Mouse (Mus musculus) midbrain, embryonic 13.5 days (tissue): ENCODE results near the gene T. TPM values are rescaled to one million over a fixed set of nuclear protein-coding genes. Genes with fewer than 3 reads are reported as not detected.

ENCODE experiments used
- ATAC-seq: fragments of 200-750 bp; cut with Nextera tagmentation; 2 replicates; pipeline ENCODE4 v1.8.0; 2017; ENCODE audit warnings: mild to moderate bottlenecking, moderate TSS enrichment, moderate library complexity
- H3K27ac ChIP-seq: fragments of 300-500 bp; sonication (generic); 2 replicates; pipeline ENCODE4 v1.5.1; 2015; ENCODE audit warnings: inconsistent platforms, mild to moderate bottlenecking, moderate library complexity
- H3K27me3 ChIP-seq: fragments of 300-500 bp; sonication (generic); 2 replicates; pipeline ENCODE4 v1.6.1; 2015; ENCODE audit warnings: mild to moderate bottlenecking, inconsistent platforms
- H3K36me3 ChIP-seq: fragments of 300-500 bp; sonication (generic); 2 replicates; pipeline ENCODE4 v1.6.1; 2015; ENCODE audit warnings: mild to moderate bottlenecking, inconsistent platforms
- H3K4me1 ChIP-seq: fragments of 300-500 bp; sonication (generic); replicated peaks from 2 replicates; pipeline ENCODE4 v1.6.1; 2015; ENCODE audit warnings: inconsistent platforms
- H3K4me2 ChIP-seq: fragments of 300-500 bp; sonication (generic); replicated peaks from 2 replicates; pipeline ENCODE4 v1.6.1; 2015; ENCODE audit warnings: moderate library complexity, mild to moderate bottlenecking, inconsistent platforms
- H3K4me3 ChIP-seq: fragments of 300-500 bp; sonication (generic); replicated peaks from 2 replicates; pipeline ENCODE4 v1.5.1; 2015; ENCODE audit warnings: mild to moderate bottlenecking, inconsistent platforms
- H3K9ac ChIP-seq: fragments of 300-500 bp; sonication (generic); replicated peaks from 2 replicates; pipeline ENCODE4 v1.6.1; 2015; ENCODE audit warnings: mild to moderate bottlenecking, inconsistent platforms
- H3K9me3 ChIP-seq: fragments of 300-500 bp; sonication (generic); 2 replicates; pipeline ENCODE4 v1.6.1; 2016; ENCODE audit warnings: mild to moderate bottlenecking, inconsistent platforms
- WGBS: fragments of 180-500 bp; shearing (Covaris S2); methylation state at CpG from one replicate; pipeline ENCODE4 v1.1.7; 2015; 5-methylcytosine and 5-hydroxymethylcytosine counted together
- polyA plus RNA-seq: library from polyadenylated mRNA; unstranded; fragments of >200 nt; fragmentation: Nextera tagmentation; extraction: Ambion mirVana; gene quantifications from 2 replicates; pipeline ENCODE4 v1.2.1, GENCODE M21; 2015

Gene T
- polyA plus RNA-seq, 1 experiment from 2014 or later, result 0.43 TPM

DNA sequence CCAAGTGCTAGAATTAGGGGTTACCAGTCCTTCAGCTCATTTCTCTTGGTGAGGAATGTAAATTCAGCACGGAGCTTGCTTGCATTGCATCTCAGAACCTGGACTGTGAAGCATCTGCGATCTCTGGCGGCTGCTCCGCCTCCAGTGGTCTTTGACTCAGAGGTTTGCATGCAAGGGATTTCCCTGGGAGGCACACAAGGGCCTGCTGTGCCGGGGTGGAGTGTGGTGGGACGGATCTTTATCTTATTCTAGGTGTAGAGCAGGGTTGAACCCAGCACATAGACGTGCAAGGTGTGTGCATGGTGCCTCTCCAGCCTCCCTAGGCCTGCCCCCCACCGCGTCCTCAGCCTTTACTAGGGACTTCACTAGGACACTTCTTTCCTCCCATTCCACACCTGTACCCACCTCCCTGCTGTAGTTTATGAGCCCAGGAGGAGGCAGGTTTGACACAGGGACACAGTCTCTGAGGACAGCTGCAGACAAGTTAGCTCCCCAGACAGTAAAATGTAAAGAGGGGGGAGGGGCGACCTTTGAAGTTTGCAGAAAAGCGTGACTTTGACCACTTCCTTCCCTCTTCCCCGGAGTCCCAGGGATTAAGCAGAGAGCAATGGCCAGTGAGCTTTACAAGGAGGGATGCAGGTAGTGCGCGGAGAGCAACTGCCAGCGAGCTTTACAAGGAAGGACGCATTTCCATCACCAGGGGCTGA, 25.5 kb upstream of the T start:
- Histone ChIP-seq H3K9me3 (no peaks in the 10 kb centered on the region), H3K4me1 (peaks cover 13% of the 10 kb centered on the region), H3K9ac (no peak overlapping the region), H3K4me2 (no peak overlapping the region), H3K27ac (no peak overlapping the region), H3K27me3 (0 out of 2 replicates have a peak, but pooled peaks cover 6% of the 10 kb centered on the region), H3K36me3 (no peaks in the 10 kb centered on the region), H3K4me3 (no peak overlapping the region)
- WGBS, result 2% methylated on average over 16 of the region's 16 CpGs
- 0 out of 2 replicates have a peak, but pooled peaks have one; percentile 40 for ATAC-seq

- no peak for ATAC-seq
- 89% methylated on average over 2 of the region's 2 CpGs for WGBS
- no peak overlapping the region for H3K4me3 ChIP-seq
- H3K9ac ChIP-seq, result no peak overlapping the region
- peaks cover 23% of the 10 kb centered on the region for H3K4me1 ChIP-seq
- H3K9me3 ChIP-seq, result no peaks in the 10 kb centered on the region
- no peaks in the 10 kb centered on the region for H3K36me3 ChIP-seq
- H3K27ac ChIP-seq, result no peak overlapping the region
- H3K27me3 ChIP-seq, result peaks cover 12% of the 10 kb centered on the region; the same call in 1 of the 2 replicates
- H3K4me2 ChIP-seq, result no peak overlapping the region
Observed at GRCm38 (mm10) chr17:8410330-8410729, 23.9 kb upstream of the T start.

DNA sequence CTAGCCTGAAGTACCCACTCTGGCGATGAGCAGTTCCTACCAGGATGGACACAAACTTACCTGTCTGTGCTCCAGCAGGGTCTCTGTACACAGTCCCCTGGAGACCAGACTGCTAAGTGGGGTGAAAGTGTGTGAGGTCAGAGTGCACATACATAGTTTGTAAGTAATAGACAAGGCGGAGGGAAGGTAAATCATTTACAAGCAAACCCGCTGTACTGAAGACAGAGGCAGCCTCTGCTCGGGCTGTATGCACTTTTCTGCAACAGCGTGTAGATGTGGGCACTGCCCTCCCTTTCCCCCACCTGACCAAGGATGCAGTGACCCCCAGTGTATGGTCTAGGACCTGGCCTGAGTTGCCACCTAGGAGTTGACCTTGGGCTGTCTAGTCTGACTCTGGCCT, 20.6 kb upstream of the T start:
- Histone ChIP-seq H3K4me1 (peaks cover 18% of the 10 kb centered on the region), H3K27me3 (peaks cover 12% of the 10 kb centered on the region; the same call in 1 of the 2 replicates), H3K27ac (no peak overlapping the region), H3K4me2 (no peak overlapping the region), H3K4me3 (no peak overlapping the region), H3K9me3 (no peaks in the 10 kb centered on the region), H3K36me3 (no peaks in the 10 kb centered on the region), H3K9ac (no peak overlapping the region)
- WGBS, result 53% methylated on average over 5 of the region's 5 CpGs
- no peak for ATAC-seq

- H3K9ac ChIP-seq, result no peak overlapping the region
- 10% methylated on average over 8 of the region's 8 CpGs for WGBS
- no peak for ATAC-seq
- H3K4me2 ChIP-seq, result no peak overlapping the region
- no peaks in the 10 kb centered on the region for H3K9me3 ChIP-seq
- peaks cover 12% of the 10 kb centered on the region for H3K4me1 ChIP-seq
- H3K4me3 ChIP-seq, result no peak overlapping the region
- H3K27ac ChIP-seq, result no peak overlapping the region
- H3K36me3 ChIP-seq, result no peaks in the 10 kb centered on the region
- peaks cover 6% of the 10 kb centered on the region; the same call in 1 of the 2 replicates for H3K27me3 ChIP-seq
Observed at GRCm38 (mm10) chr17:8415533-8415932, 18.7 kb upstream of the T start.

GRCm38 (mm10) chr17:8416865-8417264, 17.4 kb upstream of the T start:
- H3K9me3 ChIP-seq, result no peaks in the 10 kb centered on the region
- H3K4me3 ChIP-seq, result no peak overlapping the region
- no peaks in the 10 kb centered on the region for H3K36me3 ChIP-seq
- ATAC-seq, result no peak
- no peak overlapping the region for H3K27ac ChIP-seq
- H3K9ac ChIP-seq, result no peak overlapping the region
- peaks cover 6% of the 10 kb centered on the region; the same call in 1 of the 2 replicates for H3K27me3 ChIP-seq
- H3K4me2 ChIP-seq, result no peak overlapping the region
- H3K4me1 ChIP-seq, result peaks cover 12% of the 10 kb centered on the region
- WGBS, result 68% methylated on average over 8 of the region's 8 CpGs

DNA sequence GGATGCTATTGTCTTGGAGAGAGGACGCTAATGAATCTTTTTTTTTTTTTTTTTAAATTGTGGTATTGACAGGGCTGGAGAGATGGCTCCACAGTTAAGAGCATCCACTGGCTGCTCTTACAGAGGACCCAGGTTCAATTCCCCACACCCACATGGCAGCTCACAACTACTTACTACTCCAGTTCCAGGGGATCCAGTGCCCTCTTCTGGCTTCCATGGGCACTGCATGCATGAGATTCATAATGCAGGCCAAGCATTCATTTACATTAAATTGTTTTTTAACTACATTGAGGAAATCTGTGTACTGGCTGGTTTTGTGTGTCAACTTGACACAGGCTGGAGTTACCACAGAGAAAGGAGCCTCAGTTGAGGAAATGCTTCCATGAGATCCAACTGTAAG, 13.5 kb upstream of the T start:
- H3K9me3 ChIP-seq, result no peaks in the 10 kb centered on the region
- H3K27me3 ChIP-seq, result no peaks in the 10 kb centered on the region; the same call in 1 of the 2 replicates
- no peak overlapping the region for H3K27ac ChIP-seq
- no peaks in the 10 kb centered on the region for H3K36me3 ChIP-seq
- no peak overlapping the region for H3K4me3 ChIP-seq
- no peak overlapping the region for H3K9ac ChIP-seq
- ATAC-seq, result no peak
- 52% methylated on average over 1 of the region's 1 CpGs for WGBS
- no peaks in the 10 kb centered on the region for H3K4me1 ChIP-seq
- no peak overlapping the region for H3K4me2 ChIP-seq

DNA sequence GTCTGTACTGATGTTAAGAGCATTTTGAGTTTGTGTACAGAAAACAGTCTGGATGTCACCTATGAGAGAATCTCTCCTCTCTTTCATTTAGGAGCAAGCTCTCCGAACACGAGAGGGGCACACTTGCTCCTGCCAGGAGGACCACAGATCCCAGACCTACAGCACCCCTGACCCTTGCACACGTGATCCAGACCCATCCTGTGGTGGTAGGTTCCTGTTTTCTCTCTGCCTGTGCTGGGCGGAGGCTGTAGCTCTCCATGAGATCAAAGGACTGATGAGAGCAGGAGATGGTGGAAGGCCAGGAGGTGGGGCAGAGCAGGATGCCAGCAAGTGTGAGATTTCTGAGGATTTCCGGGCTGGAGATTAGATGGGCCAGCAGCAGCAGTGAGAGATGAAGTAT, 12.7 kb upstream of the T start:
- no peak overlapping the region for H3K4me2 ChIP-seq
- no peaks in the 10 kb centered on the region for H3K36me3 ChIP-seq
- H3K9me3 ChIP-seq, result no peaks in the 10 kb centered on the region
- no peaks in the 10 kb centered on the region for H3K4me1 ChIP-seq
- no peak overlapping the region for H3K27ac ChIP-seq
- H3K9ac ChIP-seq, result no peak overlapping the region
- no peak overlapping the region for H3K4me3 ChIP-seq
- H3K27me3 ChIP-seq, result peaks cover 3% of the 10 kb centered on the region; the same call in 1 of the 2 replicates
- ATAC-seq, result no peak
- WGBS, result 49% methylated on average over 5 of the region's 5 CpGs

- no peak for ATAC-seq
- Histone ChIP-seq H3K4me3 (no peak overlapping the region), H3K36me3 (no peaks in the 10 kb centered on the region), H3K4me2 (no peak overlapping the region), H3K9me3 (no peaks in the 10 kb centered on the region), H3K4me1 (no peaks in the 10 kb centered on the region), H3K27ac (no peak overlapping the region), H3K27me3 (peaks cover 20% of the 10 kb centered on the region), H3K9ac (no peak overlapping the region)
- 50% methylated on average over 2 of the region's 2 CpGs for WGBS
Observed at GRCm38 (mm10) chr17:8423283-8423682, 10.9 kb upstream of the T start.

- Histone ChIP-seq H3K9me3 (no peaks in the 10 kb centered on the region), H3K27me3 (peaks cover 82% of the 10 kb centered on the region), H3K27ac (no peak overlapping the region), H3K9ac (no peak overlapping the region), H3K4me2 (0 out of 2 replicates have a peak overlapping the region, but pooled peaks have one; percentile 15), H3K4me3 (no peak overlapping the region), H3K4me1 (peaks cover 19% of the 10 kb centered on the region), H3K36me3 (no peaks in the 10 kb centered on the region)
- WGBS, result under 1% methylated on average over 16 of the region's 16 CpGs
- ATAC-seq, result no peak
Observed at GRCm38 (mm10) chr17:8429436-8429835, 4.8 kb upstream of the T start.

DNA sequence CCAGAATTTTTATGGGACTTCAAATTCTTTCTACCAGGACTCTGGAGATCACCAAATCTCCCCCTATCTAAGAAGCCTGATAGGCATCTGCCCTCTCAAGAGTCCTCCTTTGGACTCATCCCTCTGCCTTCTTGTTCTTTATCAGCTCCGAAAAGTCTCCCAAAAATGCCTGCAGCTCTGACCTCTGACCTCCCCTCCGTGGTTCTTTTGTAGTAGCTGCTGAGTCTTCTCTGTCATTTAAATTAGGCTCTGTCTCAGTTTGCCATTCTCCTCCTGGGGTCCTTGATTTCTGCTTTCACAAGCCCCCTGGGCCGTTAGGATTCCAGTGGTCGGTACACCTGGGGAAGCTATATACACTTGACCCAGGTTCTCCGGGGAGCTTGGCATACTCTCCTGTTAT, 4.3 kb upstream of the T start:
- Histone ChIP-seq H3K36me3 (no peaks in the 10 kb centered on the region), H3K9me3 (no peaks in the 10 kb centered on the region), H3K4me2 (no peak overlapping the region), H3K27ac (no peak overlapping the region), H3K9ac (no peak overlapping the region), H3K4me1 (peaks cover 20% of the 10 kb centered on the region), H3K27me3 (peaks cover 86% of the 10 kb centered on the region), H3K4me3 (no peak overlapping the region)
- WGBS, result 2% methylated on average over 5 of the region's 5 CpGs
- no peak for ATAC-seq

GRCm38 (mm10) chr17:8432179-8432800, 1.9 kb upstream of the T start:
- Histone ChIP-seq H3K9ac (no peak overlapping the region), H3K36me3 (no peaks in the 10 kb centered on the region), H3K27ac (no peak overlapping the region), H3K9me3 (no peaks in the 10 kb centered on the region), H3K4me2 (no peak overlapping the region), H3K4me1 (peaks cover 20% of the 10 kb centered on the region), H3K27me3 (peaks cover 100% of the 10 kb centered on the region), H3K4me3 (no peak overlapping the region)
- no peak for ATAC-seq
- WGBS, result 2% methylated on average over 17 of the region's 17 CpGs

DNA sequence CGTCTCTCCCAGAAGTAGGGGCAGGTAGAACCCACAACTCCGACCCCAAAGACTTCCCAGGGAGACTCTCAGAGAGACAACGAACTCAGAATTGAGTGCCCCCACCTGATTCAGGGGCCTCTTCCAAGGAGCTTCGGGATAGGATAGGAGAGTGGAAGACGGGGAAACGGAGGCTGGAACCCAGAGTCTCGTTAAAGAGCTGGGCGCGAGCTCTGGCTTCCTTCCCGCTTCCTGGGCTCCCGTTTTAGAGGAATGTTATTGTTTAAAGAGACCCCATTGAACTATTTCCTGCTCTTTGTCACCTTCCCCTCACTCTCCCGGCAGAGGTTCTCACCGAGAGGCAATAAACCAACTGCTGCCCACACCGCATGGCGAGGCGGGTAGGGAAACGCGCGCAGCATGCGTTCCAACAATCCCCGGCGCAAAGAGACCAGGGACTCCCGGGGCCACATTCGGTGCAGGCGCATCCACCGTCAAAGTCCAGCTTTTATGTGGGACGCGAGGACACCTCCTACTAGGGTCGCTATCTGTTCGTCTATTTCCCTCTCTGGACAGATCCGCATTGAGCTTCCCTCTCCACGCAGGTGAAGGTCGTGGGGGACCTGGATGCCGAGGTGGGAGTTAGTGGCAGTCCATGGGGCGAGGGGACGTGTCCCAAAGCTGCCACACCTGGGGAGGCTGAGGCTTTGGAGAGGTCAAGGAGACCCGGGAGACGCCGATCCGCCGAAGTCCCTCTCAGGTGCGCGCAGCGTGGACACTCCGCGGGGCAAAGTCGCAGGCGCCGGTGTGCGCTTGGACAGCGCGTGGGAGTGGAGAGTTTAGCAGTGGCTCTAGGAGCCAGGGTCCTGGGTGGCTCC, 874 bp upstream of the T start:
- no peak overlapping the region for H3K27ac ChIP-seq
- peaks cover 20% of the 10 kb centered on the region for H3K4me1 ChIP-seq
- H3K4me2 ChIP-seq, result peak overlapping the region; percentile 45
- H3K4me3 ChIP-seq, result peak overlapping the region; percentile 22
- no peak for ATAC-seq
- no peaks in the 10 kb centered on the region for H3K36me3 ChIP-seq
- H3K27me3 ChIP-seq, result peaks cover 100% of the 10 kb centered on the region
- H3K9me3 ChIP-seq, result no peaks in the 10 kb centered on the region
- no peak overlapping the region for H3K9ac ChIP-seq
- WGBS, result under 1% methylated on average over 49 of the region's 52 CpGs
